Mouse (Mus musculus): ENCODE measurements around the gene Pde4b. TPM values are rescaled to one million over a fixed set of nuclear protein-coding genes. Genes with fewer than 3 reads are reported as not detected.

Gene Pde4b
- polyA plus RNA-seq, 1 experiment, result 6.7 TPM

DNA sequence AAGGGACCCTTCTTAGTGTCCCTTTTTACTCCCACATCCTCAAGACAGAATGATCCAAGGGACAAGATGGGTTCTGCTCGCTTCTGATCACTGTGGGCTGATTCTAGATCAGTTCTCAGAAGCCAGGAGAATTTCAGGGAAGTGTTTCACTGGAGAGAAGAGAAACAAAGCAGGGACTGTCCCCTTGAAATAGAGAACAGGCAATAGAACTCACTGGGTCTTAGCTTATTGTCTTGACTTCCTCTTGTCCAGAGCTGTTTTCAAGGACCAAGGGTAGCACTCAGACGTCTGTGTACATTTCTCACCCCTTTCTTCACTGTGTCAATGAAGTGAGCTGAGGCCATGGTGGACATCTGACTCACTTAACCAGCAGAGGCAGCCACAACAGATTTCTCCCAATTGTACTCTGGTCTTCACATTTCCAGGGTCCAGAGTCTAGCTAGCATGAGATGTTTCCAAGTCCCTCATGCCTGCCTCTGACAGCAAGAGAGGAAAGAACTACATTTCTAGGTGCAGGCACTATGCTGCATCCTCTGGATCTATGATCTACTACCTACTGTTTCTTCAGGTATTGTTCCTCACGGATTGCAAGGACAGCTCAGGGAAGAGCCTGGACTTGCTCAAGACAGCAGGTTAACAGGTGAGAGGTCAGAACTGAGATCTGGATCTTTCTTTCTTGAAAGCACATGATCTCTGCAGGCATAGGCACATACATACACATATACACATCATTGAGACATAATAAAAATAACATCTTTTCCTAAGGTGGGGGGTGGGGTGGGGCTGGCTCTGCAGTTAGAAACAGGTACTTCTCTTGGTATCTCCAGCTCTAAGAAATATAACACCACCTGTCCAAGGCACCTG is 427.9 kb downstream of the Pde4b start:
- Histone ChIP-seq H3K4me3 (no peak overlapping the region), H3K27me3 (ENCODE audit: control insufficient read depth, insufficient read depth, insufficient read length) (no peaks in the 10 kb centered on the region), H3K79me2 (ENCODE audit: control insufficient read depth, insufficient read depth) (no peaks in the 10 kb centered on the region), H3ac (ENCODE audit: control insufficient read depth, insufficient read length) (no peak overlapping the region), H3K36me3 (ENCODE audit: control insufficient read depth, insufficient read depth) (no peaks in the 10 kb centered on the region), H3K4me2 (ENCODE audit: low read depth) (no peak overlapping the region)
- TF ChIP-seq POLR2A (IDR thresholded peaks at IDR 0.05; ENCODE audit: insufficient read length, low read depth) (no peak), MAX (IDR thresholded peaks at IDR 0.05; ENCODE audit: low read depth) (no peak), MYOG (IDR thresholded peaks at IDR 0.05; ENCODE audit: control insufficient read depth in 1 of 3, insufficient read depth in 1 of 3, insufficient read length in 2 of 3, low read depth in 2 of 3) (no peak), TCF3 (IDR thresholded peaks at IDR 0.05; ENCODE audit: insufficient read length, low read depth) (no peak), SRF (IDR thresholded peaks at IDR 0.05; ENCODE audit: control insufficient read depth, insufficient read length, low read depth) (no peak), CEBPB (IDR thresholded peaks at IDR 0.05; ENCODE audit: insufficient read depth, poor library complexity, severe bottlenecking) (no peak)

DNA sequence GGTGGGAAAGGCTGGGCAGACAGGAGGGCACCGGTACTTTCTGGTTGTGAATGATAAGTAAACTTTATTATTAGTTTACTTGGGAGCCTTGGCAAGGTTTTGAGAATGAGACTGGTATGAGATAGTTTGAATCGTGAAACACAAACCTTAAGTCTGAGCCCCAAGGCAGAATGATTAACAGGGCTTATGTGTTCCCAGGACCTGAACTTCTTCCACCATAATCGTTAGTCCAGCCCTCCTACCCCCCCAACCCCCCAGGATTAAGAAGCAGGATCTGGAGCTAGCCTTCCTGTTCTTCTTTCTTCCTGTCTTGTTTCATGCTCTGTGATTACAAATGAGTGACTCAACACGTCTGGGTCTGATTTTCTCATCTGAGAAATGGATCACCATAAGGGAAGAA is 429.1 kb downstream of the Pde4b start:
- Histone ChIP-seq H3K79me2 (ENCODE audit: control insufficient read depth, insufficient read depth) (no peaks in the 10 kb centered on the region), H3K36me3 (ENCODE audit: control insufficient read depth, insufficient read depth) (no peaks in the 10 kb centered on the region), H3K27me3 (ENCODE audit: control insufficient read depth, insufficient read depth, insufficient read length) (no peaks in the 10 kb centered on the region), H3K4me2 (ENCODE audit: low read depth) (no peak overlapping the region), H3K4me3 (no peak overlapping the region), H3ac (ENCODE audit: control insufficient read depth, insufficient read length) (no peak overlapping the region)
- TF ChIP-seq MYOD1 (IDR thresholded peaks at IDR 0.05; ENCODE audit: control insufficient read depth in 1 of 3, insufficient read length in 2 of 3, low read depth in 2 of 3), result no peak
- no peak for TF ChIP-seq TCF12 (IDR thresholded peaks at IDR 0.05; ENCODE audit: insufficient read depth, poor library complexity, severe bottlenecking)
- TF ChIP-seq CEBPB (IDR thresholded peaks at IDR 0.05; ENCODE audit: insufficient read depth, poor library complexity, severe bottlenecking), result no peak

DNA sequence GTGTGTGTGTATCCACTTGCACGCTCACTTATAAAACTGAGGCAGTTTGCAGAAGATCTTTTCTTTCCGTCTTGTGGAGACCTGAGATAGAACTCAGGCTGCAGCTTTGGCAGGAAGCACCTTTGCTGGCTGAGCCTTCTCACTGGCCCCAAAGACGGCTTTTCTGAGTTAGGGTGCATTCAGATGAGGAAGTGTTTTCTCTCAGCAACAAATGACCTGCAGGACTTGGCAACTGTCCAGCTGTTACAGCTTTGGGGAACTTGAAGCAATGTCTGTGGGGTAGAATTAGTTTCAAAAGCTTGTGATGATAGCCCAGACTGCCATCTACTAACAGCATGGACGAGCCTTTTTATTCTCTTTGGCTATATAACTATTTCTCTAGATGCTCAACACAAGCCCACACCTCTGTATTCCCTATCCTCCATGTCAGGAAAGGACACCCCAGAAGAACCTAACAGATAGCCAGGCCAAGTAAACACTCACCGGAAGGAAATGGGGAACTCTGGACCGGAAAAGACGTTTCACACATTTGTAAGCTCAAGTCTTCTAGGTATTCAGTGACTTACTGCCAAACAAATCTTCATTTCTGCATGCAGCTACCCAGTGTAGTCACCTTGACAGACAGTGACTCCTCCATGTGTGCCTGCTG is 429.8 kb downstream of the Pde4b start:
- H3K79me2 ChIP-seq (ENCODE audit: control insufficient read depth, insufficient read depth), result no peaks in the 10 kb centered on the region
- no peaks in the 10 kb centered on the region for H3K27me3 ChIP-seq (ENCODE audit: control insufficient read depth, insufficient read depth, insufficient read length)
- H3K4me2 ChIP-seq (ENCODE audit: low read depth), result no peak overlapping the region
- no peaks in the 10 kb centered on the region for H3K36me3 ChIP-seq (ENCODE audit: control insufficient read depth, insufficient read depth)
- no peak overlapping the region for H3K4me3 ChIP-seq
- TF ChIP-seq MYOD1 (IDR thresholded peaks at IDR 0.05; ENCODE audit: control insufficient read depth in 1 of 3, insufficient read length in 2 of 3, low read depth in 2 of 3) (no peak), TCF12 (IDR thresholded peaks at IDR 0.05; ENCODE audit: insufficient read depth, poor library complexity, severe bottlenecking) (no peak)
- H3ac ChIP-seq (ENCODE audit: control insufficient read depth, insufficient read length), result no peak overlapping the region

DNA sequence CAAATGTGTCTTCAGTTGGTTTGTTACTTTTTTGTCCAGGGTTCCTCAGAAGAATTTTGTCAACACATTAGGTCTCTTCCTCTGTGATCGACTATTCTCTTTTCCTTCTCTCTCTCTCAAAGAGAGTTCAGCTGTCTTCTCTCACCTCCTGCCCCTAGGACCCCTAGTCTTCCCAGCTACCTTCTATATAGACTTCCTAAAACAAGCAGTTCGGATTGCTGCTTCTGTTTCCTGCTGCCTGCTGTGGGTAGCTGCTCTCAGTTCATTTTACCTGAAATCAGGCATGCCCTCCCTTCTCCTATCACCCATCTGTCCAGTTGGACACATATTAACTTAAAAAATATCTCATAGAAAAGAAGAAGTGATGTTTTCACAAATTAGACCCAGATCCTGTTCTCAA is 430.3 kb downstream of the Pde4b start:
- H3K4me3 ChIP-seq, result no peak overlapping the region
- no peaks in the 10 kb centered on the region for H3K27me3 ChIP-seq (ENCODE audit: control insufficient read depth, insufficient read depth, insufficient read length)
- no peak overlapping the region for H3ac ChIP-seq (ENCODE audit: control insufficient read depth, insufficient read length)
- H3K4me2 ChIP-seq (ENCODE audit: low read depth), result no peak overlapping the region
- no peaks in the 10 kb centered on the region for H3K79me2 ChIP-seq (ENCODE audit: control insufficient read depth, insufficient read depth)
- H3K36me3 ChIP-seq (ENCODE audit: control insufficient read depth, insufficient read depth), result no peaks in the 10 kb centered on the region
- TF ChIP-seq MAX (IDR thresholded peaks at IDR 0.05; ENCODE audit: low read depth) (no peak), MYOG (IDR thresholded peaks at IDR 0.05; ENCODE audit: control insufficient read depth in 1 of 3, insufficient read depth in 1 of 3, insufficient read length in 2 of 3, low read depth in 2 of 3) (no peak), TCF12 (IDR thresholded peaks at IDR 0.05; ENCODE audit: insufficient read depth, poor library complexity, severe bottlenecking) (no peak), SRF (IDR thresholded peaks at IDR 0.05; ENCODE audit: control insufficient read depth, insufficient read length, low read depth) (no peak), POLR2AphosphoS2 (IDR thresholded peaks at IDR 0.05; ENCODE audit: insufficient read length, low read depth) (no peak), CEBPB (IDR thresholded peaks at IDR 0.05; ENCODE audit: insufficient read depth, poor library complexity, severe bottlenecking) (no peak), MYOD1 (IDR thresholded peaks at IDR 0.05; ENCODE audit: control insufficient read depth in 1 of 3, insufficient read length in 2 of 3, low read depth in 2 of 3) (no peak), E2F4 (IDR thresholded peaks at IDR 0.05; ENCODE audit: insufficient read depth) (no peak), USF1 (IDR thresholded peaks at IDR 0.05; ENCODE audit: low read depth) (no peak), TCF3 (IDR thresholded peaks at IDR 0.05; ENCODE audit: insufficient read length, low read depth) (no peak), REST (IDR thresholded peaks at IDR 0.05; ENCODE audit: insufficient read depth, insufficient read length) (no peak), POLR2A (IDR thresholded peaks at IDR 0.05; ENCODE audit: insufficient read length, low read depth) (no peak)

DNA sequence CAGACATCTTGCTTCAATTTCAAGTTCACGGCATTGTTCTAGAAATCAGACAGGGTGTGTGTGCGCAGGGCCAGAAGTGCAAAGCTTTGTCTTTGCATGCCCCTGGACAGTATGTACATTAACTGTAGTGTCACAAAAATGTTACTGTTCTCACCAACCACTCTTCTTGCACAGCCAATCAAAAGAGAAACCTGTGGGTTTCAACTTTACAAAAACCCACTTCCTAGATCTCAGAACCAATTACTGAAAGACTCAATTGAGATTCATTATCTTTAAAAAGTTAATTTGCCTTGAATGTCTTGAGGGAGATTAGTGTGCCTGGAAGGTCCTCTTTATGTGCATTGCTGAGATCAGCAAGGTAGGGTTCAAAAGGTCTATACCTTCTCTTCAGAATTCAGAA is 431.0 kb downstream of the Pde4b start:
- Histone ChIP-seq H3K36me3 (ENCODE audit: control insufficient read depth, insufficient read depth) (no peaks in the 10 kb centered on the region), H3ac (ENCODE audit: control insufficient read depth, insufficient read length) (no peak overlapping the region), H3K4me2 (ENCODE audit: low read depth) (no peak overlapping the region), H3K27me3 (ENCODE audit: control insufficient read depth, insufficient read depth, insufficient read length) (no peaks in the 10 kb centered on the region), H3K79me2 (ENCODE audit: control insufficient read depth, insufficient read depth) (no peaks in the 10 kb centered on the region), H3K4me3 (no peak overlapping the region)
- no peak for TF ChIP-seq E2F4 (IDR thresholded peaks at IDR 0.05; ENCODE audit: insufficient read depth)
- no peak for TF ChIP-seq MYOD1 (IDR thresholded peaks at IDR 0.05; ENCODE audit: control insufficient read depth in 1 of 3, insufficient read length in 2 of 3, low read depth in 2 of 3)
- TF ChIP-seq MYOG (IDR thresholded peaks at IDR 0.05; ENCODE audit: control insufficient read depth in 1 of 3, insufficient read depth in 1 of 3, insufficient read length in 2 of 3, low read depth in 2 of 3), result no peak
- TF ChIP-seq USF1 (IDR thresholded peaks at IDR 0.05; ENCODE audit: low read depth), result no peak
- TF ChIP-seq POLR2AphosphoS2 (IDR thresholded peaks at IDR 0.05; ENCODE audit: insufficient read length, low read depth), result no peak
- no peak for TF ChIP-seq CEBPB (IDR thresholded peaks at IDR 0.05; ENCODE audit: insufficient read depth, poor library complexity, severe bottlenecking)
- TF ChIP-seq REST (IDR thresholded peaks at IDR 0.05; ENCODE audit: insufficient read depth, insufficient read length), result no peak
- TF ChIP-seq MAX (IDR thresholded peaks at IDR 0.05; ENCODE audit: low read depth), result no peak
- TF ChIP-seq TCF3 (IDR thresholded peaks at IDR 0.05; ENCODE audit: insufficient read length, low read depth), result no peak

All from myocyte (in vitro differentiated cells).